Mouse (Mus musculus) cerebellum, adult 8-10 months (tissue): ENCODE measurements around the gene Chaf1b.

Experiments used
- DNase-seq: peaks from one replicate; pipeline ENCODE4 v3.0.0; 2022

Gene Chaf1b

GRCm38 (mm10) chr16:93883423-93884085, at the start of gene Chaf1b:
Chaf1b (plus strand) TSS chr16:93883901.
- DNase-seq: peak; percentile 94

GRCm38 (mm10) chr16:93834076-93834475, 49.6 kb upstream of the Chaf1b start:
- no peak for DNase-seq

- no peak for DNase-seq
Measured at GRCm38 (mm10) chr16:93839049-93839448, 44.7 kb upstream of the Chaf1b start.

- no peak for DNase-seq
Measured at GRCm38 (mm10) chr16:93850527-93850926, 33.2 kb upstream of the Chaf1b start.

GRCm38 (mm10) chr16:93859967-93860366, 23.7 kb upstream of the Chaf1b start:
- DNase-seq: no peak

- no peak for DNase-seq
Measured at GRCm38 (mm10) chr16:93860686-93861085, 23.0 kb upstream of the Chaf1b start.

- DNase-seq: no peak
Measured at GRCm38 (mm10) chr16:93874841-93875240, 8.9 kb upstream of the Chaf1b start.

- no peak for DNase-seq
Measured at GRCm38 (mm10) chr16:93877612-93878380, 5.9 kb upstream of the Chaf1b start.

- peak; percentile 30 for DNase-seq
Measured at GRCm38 (mm10) chr16:93884086-93884721, 503 bp downstream of the Chaf1b start.

GRCm38 (mm10) chr16:93884722-93885113, 1.0 kb downstream of the Chaf1b start:
- no peak for DNase-seq

GRCm38 (mm10) chr16:93888481-93888880, 4.8 kb downstream of the Chaf1b start:
- no peak for DNase-seq

GRCm38 (mm10) chr16:93890948-93891604, 7.4 kb downstream of the Chaf1b start:
- no peak for DNase-seq

GRCm38 (mm10) chr16:93893285-93893684, 9.6 kb downstream of the Chaf1b start:
- DNase-seq: no peak

GRCm38 (mm10) chr16:93903027-93903426, 19.3 kb downstream of the Chaf1b start:
- DNase-seq: no peak

- DNase-seq: peak; percentile 40
Measured at GRCm38 (mm10) chr16:93906156-93907014, 22.7 kb downstream of the Chaf1b start.

GRCm38 (mm10) chr16:93907761-93908160, 24.1 kb downstream of the Chaf1b start:
- no peak for DNase-seq

GRCm38 (mm10) chr16:93908196-93908595, 24.5 kb downstream of the Chaf1b start:
- DNase-seq: no peak

GRCm38 (mm10) chr16:93909936-93910335, 26.2 kb downstream of the Chaf1b start:
- DNase-seq: no peak

GRCm38 (mm10) chr16:93910735-93911665, 27.3 kb downstream of the Chaf1b start:
- no peak for DNase-seq

- no peak for DNase-seq
Measured at GRCm38 (mm10) chr16:93912158-93912557, 28.5 kb downstream of the Chaf1b start.

GRCm38 (mm10) chr16:93912808-93913207, 29.1 kb downstream of the Chaf1b start:
- no peak for DNase-seq
